Mouse (Mus musculus) heart, postnatal 4 days (tissue): Measurements from ENCODE around the gene Galnt16. TPM values are rescaled to one million over a fixed set of nuclear protein-coding genes. Genes with fewer than 3 reads are reported as not detected.

ENCODE experiments used
- DNase-seq: peaks from one replicate; pipeline ENCODE4 v3.0.0; 2021
- total RNA-seq, 2 experiments: library from RNA; stranded (reverse); gene quantifications; 2 replicates each; pipeline ENCODE4 v1.2.3; 2021

Galnt16 gene
- total RNA-seq, 2 experiments from 2014 or later = 15.7 to 17.8 TPM

GRCm38 (mm10) chr12:80673170-80673569 lies 155.1 kb downstream of the Galnt16 start:
- DNase-seq = peak; percentile 68

Other genes with a start within 250 kb of the Galnt16 start
- gene Dcaf5, start 81.7 kb upstream of the Galnt16 start, total RNA-seq = 10 to 100 TPM; 36.3 to 37.3 TPM
- 10 to 100 TPM; 10.0 to 10.9 TPM for gene Exd2, start 55.2 kb upstream of the Galnt16 start, total RNA-seq
- gene Slc39a9, start 125.6 kb downstream of the Galnt16 start, total RNA-seq = 10 to 100 TPM; 25.0 to 28.8 TPM
- gene Erh, start 126.1 kb downstream of the Galnt16 start, total RNA-seq = 10 to 100 TPM; 78.2 to 86.6 TPM
- gene Plekhd1, start 174.3 kb downstream of the Galnt16 start, total RNA-seq = 1 to 10 TPM in 1 of 2 experiments, under 1 TPM in 1; 0.29 to 1.1 TPM
- gene Ccdc177, start 242.4 kb downstream of the Galnt16 start, total RNA-seq = under 1 TPM; 0.05 to 0.10 TPM